Mouse (Mus musculus) liver, embryonic 12.5 days (tissue): Measurements from ENCODE around the gene Fbxl14. TPM values are rescaled to one million over a fixed set of nuclear protein-coding genes. Genes with fewer than 3 reads are reported as not detected.

Source experiments
- ATAC-seq: fragments of 200-750 bp; cut with Nextera tagmentation; 2 replicates; pipeline ENCODE4 v1.8.0; 2017; ENCODE audit warnings: moderate number of reproducible peaks, mild to moderate bottlenecking, moderate library complexity
- H3K27ac ChIP-seq: fragments of 300-500 bp; sonication (generic); 2 replicates; pipeline ENCODE4 v1.5.1; 2016; ENCODE audit warnings: mild to moderate bottlenecking
- H3K27me3 ChIP-seq: fragments of 300-500 bp; sonication (generic); replicated peaks from 2 replicates; pipeline ENCODE4 v1.6.1; 2016; ENCODE audit warnings: mild to moderate bottlenecking, moderate library complexity
- H3K36me3 ChIP-seq: fragments of 300-500 bp; sonication (generic); 2 replicates; pipeline ENCODE4 v1.6.1; 2016; ENCODE audit warnings: mild to moderate bottlenecking, moderate library complexity
- H3K4me1 ChIP-seq: fragments of 300-500 bp; sonication (generic); 2 replicates; pipeline ENCODE4 v1.6.1; 2016
- H3K4me2 ChIP-seq: fragments of 300-500 bp; sonication (generic); 2 replicates; pipeline ENCODE4 v1.6.1; 2016; ENCODE audit warnings: mild to moderate bottlenecking, moderate library complexity
- H3K4me3 ChIP-seq: fragments of 300-500 bp; sonication (generic); 2 replicates; pipeline ENCODE4 v1.5.1; 2016; ENCODE audit warnings: mild to moderate bottlenecking, moderate library complexity
- H3K9ac ChIP-seq: fragments of 300-500 bp; sonication (generic); 2 replicates; pipeline ENCODE4 v1.6.1; 2016; ENCODE audit warnings: mild to moderate bottlenecking, moderate library complexity
- H3K9me3 ChIP-seq: fragments of 300-500 bp; sonication (generic); replicated peaks from 2 replicates; pipeline ENCODE4 v1.6.1; 2016; ENCODE audit warnings: mild to moderate bottlenecking, moderate library complexity
- WGBS: fragments of 180-500 bp; shearing (Covaris S2); methylation state at CpG from one replicate; pipeline ENCODE4 v1.1.7; 2016; ENCODE audit not compliant: insufficient replicate concordance; 5-methylcytosine and 5-hydroxymethylcytosine counted together
- polyA plus RNA-seq: library from polyadenylated mRNA; unstranded; fragments of >200 nt; fragmentation: Nextera tagmentation; extraction: Ambion mirVana; gene quantifications from 2 replicates; pipeline ENCODE4 v1.2.1, GENCODE M21; 2016

Gene Fbxl14
- polyA plus RNA-seq, 1 experiment from 2014 or later = 3.4 TPM

- Histone ChIP-seq H3K4me1 (no peaks in the 10 kb centered on the region), H3K27me3 (no peaks in the 10 kb centered on the region), H3K36me3 (no peaks in the 10 kb centered on the region), H3K9me3 (no peaks in the 10 kb centered on the region), H3K4me3 (no peak overlapping the region), H3K4me2 (no peak overlapping the region), H3K9ac (no peak overlapping the region), H3K27ac (no peak overlapping the region)
- 68% methylated on average over 9 of the region's 9 CpGs for WGBS
- no peak for ATAC-seq
Measured at GRCm38 (mm10) chr6:119505525-119506225, 26.2 kb downstream of the Fbxl14 start.

GRCm38 (mm10) chr6:119508221-119508620, 28.8 kb downstream of the Fbxl14 start:
- Histone ChIP-seq H3K9me3 (no peaks in the 10 kb centered on the region), H3K9ac (no peak overlapping the region), H3K27ac (no peak overlapping the region), H3K27me3 (no peaks in the 10 kb centered on the region), H3K4me2 (no peak overlapping the region), H3K4me1 (no peaks in the 10 kb centered on the region), H3K4me3 (no peak overlapping the region), H3K36me3 (no peaks in the 10 kb centered on the region)
- WGBS = 79% methylated on average over 6 of the region's 6 CpGs
- ATAC-seq = no peak

GRCm38 (mm10) chr6:119508634-119509375, 29.3 kb downstream of the Fbxl14 start:
- no peak overlapping the region for H3K27ac ChIP-seq
- WGBS = 56% methylated on average over 10 of the region's 10 CpGs
- no peaks in the 10 kb centered on the region for H3K36me3 ChIP-seq
- no peak for ATAC-seq
- H3K4me2 ChIP-seq = no peak overlapping the region
- no peaks in the 10 kb centered on the region for H3K9me3 ChIP-seq
- H3K4me3 ChIP-seq = no peak overlapping the region
- no peaks in the 10 kb centered on the region for H3K4me1 ChIP-seq
- H3K9ac ChIP-seq = no peak overlapping the region
- no peaks in the 10 kb centered on the region for H3K27me3 ChIP-seq

GRCm38 (mm10) chr6:119509437-119510037, 30.1 kb downstream of the Fbxl14 start:
- ATAC-seq = no peak

GRCm38 (mm10) chr6:119512701-119513100, 33.2 kb downstream of the Fbxl14 start:
- Histone ChIP-seq H3K4me3 (no peak overlapping the region), H3K27me3 (no peaks in the 10 kb centered on the region), H3K9me3 (no peaks in the 10 kb centered on the region), H3K36me3 (no peaks in the 10 kb centered on the region), H3K4me2 (no peak overlapping the region), H3K9ac (no peak overlapping the region), H3K4me1 (no peaks in the 10 kb centered on the region), H3K27ac (no peak overlapping the region)
- 66% methylated on average over 11 of the region's 11 CpGs for WGBS
- ATAC-seq = no peak

More at GRCm38 (mm10) chr6:119509437-119510037, 30.1 kb downstream of the Fbxl14 start:
- no peak overlapping the region for H3K4me3 ChIP-seq
- no peaks in the 10 kb centered on the region for H3K27me3 ChIP-seq
- H3K27ac ChIP-seq = no peak overlapping the region
- H3K4me2 ChIP-seq = no peak overlapping the region
- H3K9ac ChIP-seq = no peak overlapping the region
- WGBS = 78% methylated on average over 13 of the region's 13 CpGs
- no peaks in the 10 kb centered on the region for H3K4me1 ChIP-seq
- H3K9me3 ChIP-seq = no peaks in the 10 kb centered on the region
- H3K36me3 ChIP-seq = no peaks in the 10 kb centered on the region

- H3K9me3 ChIP-seq = no peaks in the 10 kb centered on the region
Measured at GRCm38 (mm10) chr6:119513452-119513851, 34.0 kb downstream of the Fbxl14 start.

GRCm38 (mm10) chr6:119514085-119514484, 34.6 kb downstream of the Fbxl14 start:
- Histone ChIP-seq H3K9ac (no peak overlapping the region), H3K36me3 (no peaks in the 10 kb centered on the region), H3K4me2 (no peak overlapping the region), H3K4me1 (no peaks in the 10 kb centered on the region), H3K4me3 (no peak overlapping the region), H3K27me3 (no peaks in the 10 kb centered on the region), H3K27ac (no peak overlapping the region), H3K9me3 (no peaks in the 10 kb centered on the region)
- ATAC-seq = no peak
- 75% methylated on average over 7 of the region's 7 CpGs for WGBS

More at GRCm38 (mm10) chr6:119513452-119513851, 34.0 kb downstream of the Fbxl14 start:
- Histone ChIP-seq H3K4me2 (no peak overlapping the region), H3K36me3 (no peaks in the 10 kb centered on the region), H3K9ac (no peak overlapping the region), H3K27ac (no peak overlapping the region), H3K4me3 (no peak overlapping the region), H3K4me1 (no peaks in the 10 kb centered on the region), H3K27me3 (no peaks in the 10 kb centered on the region)
- no peak for ATAC-seq
- WGBS = 50% methylated on average over 5 of the region's 5 CpGs

- no peaks in the 10 kb centered on the region; the same call in 1 of the 2 replicates for H3K27me3 ChIP-seq
- no peaks in the 10 kb centered on the region for H3K9me3 ChIP-seq
- 46% methylated on average over 9 of the region's 9 CpGs for WGBS
- ATAC-seq = no peak
- no peak overlapping the region for H3K9ac ChIP-seq
- no peak overlapping the region for H3K27ac ChIP-seq
- no peak overlapping the region for H3K4me3 ChIP-seq
- no peaks in the 10 kb centered on the region for H3K36me3 ChIP-seq
- no peaks in the 10 kb centered on the region for H3K4me1 ChIP-seq
- no peak overlapping the region for H3K4me2 ChIP-seq
Measured at GRCm38 (mm10) chr6:119520731-119521130, 41.3 kb downstream of the Fbxl14 start.

- Histone ChIP-seq H3K27ac (no peak overlapping the region), H3K9me3 (no peaks in the 10 kb centered on the region), H3K4me3 (no peak overlapping the region), H3K4me2 (no peak overlapping the region), H3K36me3 (no peaks in the 10 kb centered on the region), H3K27me3 (no peaks in the 10 kb centered on the region; the same call in 1 of the 2 replicates), H3K4me1 (no peaks in the 10 kb centered on the region), H3K9ac (no peak overlapping the region)
- no peak for ATAC-seq
- 63% methylated on average over 3 of the region's 3 CpGs for WGBS
Measured at GRCm38 (mm10) chr6:119521482-119521900, 42.0 kb downstream of the Fbxl14 start.

- Histone ChIP-seq H3K27me3 (no peaks in the 10 kb centered on the region; the same call in 1 of the 2 replicates), H3K4me2 (no peak overlapping the region), H3K9ac (no peak overlapping the region), H3K4me3 (no peak overlapping the region), H3K27ac (no peak overlapping the region), H3K9me3 (no peaks in the 10 kb centered on the region), H3K36me3 (no peaks in the 10 kb centered on the region), H3K4me1 (no peaks in the 10 kb centered on the region)
- 22% methylated on average over 3 of the region's 3 CpGs for whole genome bisulfite sequencing
- no peak for ATAC-seq
Measured at GRCm38 (mm10) chr6:119521931-119522391, 42.5 kb downstream of the Fbxl14 start.

- Histone ChIP-seq H3K27ac (no peak overlapping the region), H3K9me3 (no peaks in the 10 kb centered on the region), H3K4me3 (no peak overlapping the region), H3K36me3 (no peaks in the 10 kb centered on the region), H3K9ac (no peak overlapping the region), H3K4me2 (no peak overlapping the region), H3K4me1 (no peaks in the 10 kb centered on the region), H3K27me3 (no peaks in the 10 kb centered on the region; the same call in 1 of the 2 replicates)
- 59% methylated on average over 5 of the region's 5 CpGs for WGBS
- no peak for ATAC-seq
Measured at GRCm38 (mm10) chr6:119526498-119526897, 47.0 kb downstream of the Fbxl14 start.

GRCm38 (mm10) chr6:119529659-119530058, 50.2 kb downstream of the Fbxl14 start:
- H3K9ac ChIP-seq = no peak overlapping the region
- no peaks in the 10 kb centered on the region for H3K4me1 ChIP-seq
- H3K4me3 ChIP-seq = no peak overlapping the region
- H3K27me3 ChIP-seq = no peaks in the 10 kb centered on the region
- H3K27ac ChIP-seq = no peak overlapping the region
- no peaks in the 10 kb centered on the region for H3K9me3 ChIP-seq
- no peak for ATAC-seq
- H3K4me2 ChIP-seq = no peak overlapping the region
- WGBS = 38% methylated on average over 3 of the region's 3 CpGs
- no peaks in the 10 kb centered on the region for H3K36me3 ChIP-seq
